Mouse (Mus musculus): Measurements from ENCODE around the gene Dlg3.

Gene Dlg3

DNA sequence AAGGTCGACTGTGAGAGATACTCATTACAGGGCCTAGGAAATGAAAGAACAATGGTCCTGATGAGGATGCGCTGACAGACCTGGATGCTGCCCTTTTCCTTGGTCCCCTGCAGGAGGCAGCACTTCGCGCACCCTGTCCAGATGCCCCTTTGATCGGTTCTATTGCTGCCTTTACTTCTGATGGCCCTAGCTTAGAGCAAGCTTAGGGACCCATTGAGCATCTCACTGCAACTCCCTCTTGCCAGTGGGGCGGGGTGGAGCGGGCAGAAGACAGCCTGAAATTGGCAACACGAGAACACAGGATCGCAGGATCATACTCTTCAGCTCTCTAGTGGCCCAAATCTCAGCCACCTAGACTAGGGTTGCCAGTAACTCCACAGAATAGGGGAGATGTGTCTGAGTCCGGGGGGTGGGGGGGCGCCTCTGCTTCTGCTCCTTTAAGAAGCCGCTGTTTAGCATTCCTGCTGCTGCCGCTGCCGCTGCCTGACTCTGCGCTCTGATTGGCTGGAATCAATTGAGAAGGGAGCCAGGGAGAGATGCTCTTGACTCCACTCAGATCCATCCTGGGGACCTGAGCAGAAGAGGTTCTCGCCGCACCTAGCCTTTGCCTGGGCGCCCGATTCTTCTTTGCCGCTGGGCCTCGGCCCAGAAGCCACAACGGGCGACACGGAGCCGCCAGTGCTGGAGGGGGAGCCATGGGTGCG is at the start of gene Dlg3:
Gene Dlg3 (plus strand): TSS at position 542 of the 704 bp plus-strand sequence.
- peak; percentile 79 for DNase-seq

DNA sequence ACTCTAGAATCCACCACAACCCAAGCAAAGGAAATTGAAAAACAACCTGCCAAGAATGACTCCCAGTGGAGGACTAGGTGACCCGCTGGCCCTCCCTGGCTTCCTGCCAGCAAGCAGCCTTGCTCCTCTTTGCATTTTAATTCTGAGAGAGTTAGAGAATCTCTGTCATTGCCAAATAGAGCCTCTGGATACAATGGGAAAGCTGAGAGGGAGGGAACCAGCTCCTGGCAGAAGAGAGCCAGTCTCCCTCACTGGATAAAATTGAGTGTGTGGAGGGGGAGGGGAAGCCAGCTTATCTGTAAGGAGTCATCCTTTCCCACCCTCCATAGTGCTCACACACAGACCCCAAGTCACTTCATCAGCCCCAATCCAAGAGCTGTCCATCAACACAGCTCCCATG is 38.6 kb upstream of the Dlg3 start:
- no peak for DNase-seq

DNA sequence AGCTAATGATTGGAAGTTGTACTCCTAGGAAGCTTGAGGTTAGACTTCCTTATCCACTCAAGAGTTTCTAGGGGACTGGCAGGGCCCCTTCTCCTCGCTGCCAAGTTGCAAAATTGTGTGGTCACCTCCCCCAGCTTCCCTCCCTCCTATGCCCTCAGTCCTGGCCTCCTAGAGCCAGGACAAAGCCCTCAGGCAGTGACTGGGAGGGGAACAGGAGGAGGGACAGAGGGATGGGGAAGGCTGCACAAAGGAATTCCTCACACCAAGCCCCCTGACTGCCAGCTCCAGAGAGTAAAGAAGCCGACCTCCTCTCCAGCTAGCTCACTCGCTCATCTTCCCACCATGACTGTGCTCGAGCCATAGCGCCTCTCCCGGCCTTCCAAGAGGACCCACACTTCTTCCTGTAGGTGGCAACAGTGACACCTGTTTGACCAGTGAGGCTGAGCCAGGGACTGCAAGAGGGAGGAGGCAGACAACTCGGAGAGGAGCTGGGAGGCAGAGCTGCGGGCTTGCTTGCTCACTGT is 37.8 kb upstream of the Dlg3 start, which contains the start of gene Gdpd2:
Gene Gdpd2 (plus strand): TSS at position 209 of the 524 bp plus-strand sequence.
- DNase-seq: peak; percentile 63

DNA sequence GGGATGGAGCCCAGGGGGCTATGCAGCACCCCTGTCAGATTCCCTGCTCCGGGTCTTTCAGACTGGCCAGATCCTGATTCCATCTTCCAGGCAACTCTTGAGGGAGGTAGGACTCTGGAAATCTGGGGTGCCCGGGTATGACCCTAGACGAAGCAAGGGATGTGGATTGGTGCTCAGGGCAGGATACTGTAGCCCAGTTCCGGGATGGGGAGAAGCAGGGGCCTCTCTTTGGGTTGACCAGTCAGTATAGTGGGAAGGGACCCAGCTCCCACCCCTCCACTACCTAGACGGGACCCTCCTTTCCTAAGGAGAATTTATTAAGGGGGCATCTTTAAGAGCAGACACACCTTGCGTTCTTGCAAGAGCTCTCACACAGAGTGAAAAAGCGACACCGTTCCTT is 37.3 kb upstream of the Dlg3 start:
- no peak for DNase-seq

DNA sequence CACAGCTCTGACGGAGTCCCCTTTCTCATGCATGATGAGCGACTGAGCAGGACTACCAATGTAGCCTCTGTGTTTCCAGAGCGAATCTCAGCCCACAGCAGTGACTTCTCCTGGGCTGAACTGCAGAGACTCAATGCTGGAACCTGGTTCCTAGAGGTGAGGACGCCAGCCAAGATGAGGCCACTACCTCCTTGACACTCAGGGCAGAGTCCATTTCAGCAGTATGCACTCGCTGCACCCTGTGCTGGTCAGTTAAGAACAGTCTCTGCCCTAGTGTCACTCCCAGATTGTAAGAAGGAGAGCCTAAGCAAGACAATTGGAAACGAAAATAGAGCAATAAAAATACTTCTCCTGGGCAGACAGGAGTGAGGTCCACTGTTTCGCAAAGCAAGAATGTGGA is 33.2 kb upstream of the Dlg3 start:
- no peak for DNase-seq

DNA sequence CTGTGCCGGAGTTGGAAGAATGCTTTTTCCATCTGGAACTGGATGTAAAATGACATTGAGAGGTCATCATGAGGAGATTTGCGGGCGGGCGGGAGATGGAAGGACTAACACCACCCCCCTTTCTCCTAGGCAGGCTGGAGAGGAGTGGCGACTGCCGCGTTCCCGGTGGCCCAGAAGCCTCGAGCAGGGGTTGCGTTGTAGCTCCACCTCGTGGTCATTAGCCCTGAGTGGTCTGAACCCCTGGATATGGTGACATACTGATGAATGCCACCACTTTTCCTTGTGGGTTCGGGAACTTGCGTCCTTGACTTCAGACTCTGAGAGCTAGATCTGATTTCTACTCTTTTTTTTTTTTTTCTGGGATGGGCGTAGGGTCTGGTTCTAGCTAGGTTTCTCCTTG is 28.6 kb upstream of the Dlg3 start:
- peak; percentile 67 for DNase-seq

DNA sequence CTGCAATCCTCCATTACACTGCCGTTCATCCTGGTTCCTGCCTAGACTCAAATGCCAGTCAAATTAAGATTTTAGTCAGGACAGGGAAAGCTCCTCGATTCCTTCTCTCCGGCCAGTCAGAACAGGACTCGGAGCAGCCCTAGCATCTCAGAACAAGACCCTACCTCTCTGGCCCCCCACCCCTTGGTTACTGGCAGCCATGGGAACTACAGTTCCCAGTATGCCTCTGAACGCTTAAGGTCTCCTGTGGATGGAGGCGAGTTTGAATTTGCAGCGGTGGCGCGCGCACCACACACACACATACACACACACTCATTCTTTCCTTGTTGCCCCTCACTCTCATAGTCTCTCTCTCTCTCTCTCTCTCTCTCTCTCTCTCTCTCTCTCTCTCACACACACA is 28.1 kb upstream of the Dlg3 start:
- DNase-seq: no peak

DNA sequence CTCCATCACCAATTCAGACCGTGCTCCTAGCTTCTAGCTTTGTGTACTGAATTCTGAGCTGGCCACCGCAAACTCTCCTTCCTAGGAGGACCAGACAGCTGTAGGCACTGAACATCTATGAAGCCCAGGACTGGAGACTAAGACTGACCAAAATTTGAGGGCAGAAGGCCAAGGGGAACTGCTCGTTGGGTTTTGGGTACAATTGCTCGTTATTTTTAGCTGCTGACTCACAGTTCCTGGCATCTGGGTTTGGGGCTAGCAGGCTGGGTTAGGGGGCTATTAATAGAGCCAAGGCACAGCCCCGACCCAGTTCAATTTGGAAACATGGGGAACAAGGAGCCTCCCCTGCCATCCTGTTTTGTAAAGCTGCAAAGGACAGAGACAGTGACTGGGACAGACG is 26.7 kb upstream of the Dlg3 start:
- no peak for DNase-seq

DNA sequence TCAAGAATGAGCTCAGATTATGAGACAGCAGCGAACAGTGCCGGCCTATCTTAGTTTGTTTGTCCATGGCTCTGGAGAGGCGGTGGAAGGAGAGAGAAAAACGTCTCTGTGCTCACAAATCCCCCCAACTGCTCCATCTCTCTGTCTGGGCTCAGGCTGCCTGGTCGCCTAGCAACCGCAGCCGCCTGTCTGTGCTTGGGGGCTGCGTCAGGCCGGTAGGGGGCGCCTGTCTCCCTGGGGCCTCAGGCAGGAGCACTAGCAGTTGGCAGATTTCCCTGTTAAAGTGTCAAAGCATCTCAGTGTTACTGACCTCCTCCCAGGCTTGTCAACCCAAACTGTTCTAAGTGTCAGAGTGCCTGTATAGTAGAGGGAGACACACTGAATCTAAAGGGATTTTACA is 25.6 kb upstream of the Dlg3 start:
- peak; percentile 64 for DNase-seq

DNA sequence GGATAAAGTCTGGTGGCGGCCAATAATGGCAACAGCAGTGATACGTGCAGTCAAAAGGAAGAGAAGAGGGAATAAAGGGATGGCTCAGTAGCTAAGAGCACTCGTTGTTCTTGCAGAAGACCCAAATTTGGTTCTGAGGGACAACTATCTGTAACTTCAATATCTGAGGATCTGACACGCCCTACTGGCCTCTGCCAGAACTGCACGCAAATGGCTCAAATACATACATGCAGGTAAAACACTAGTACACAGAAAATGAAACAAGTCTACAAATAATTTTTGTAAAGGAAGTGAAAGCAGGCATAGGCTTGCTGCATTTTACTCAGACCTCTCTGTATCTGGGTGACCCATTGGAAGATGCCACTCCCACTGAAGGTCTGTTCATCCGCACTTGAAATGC is 1.7 kb upstream of the Dlg3 start:
- DNase-seq: no peak

DNA sequence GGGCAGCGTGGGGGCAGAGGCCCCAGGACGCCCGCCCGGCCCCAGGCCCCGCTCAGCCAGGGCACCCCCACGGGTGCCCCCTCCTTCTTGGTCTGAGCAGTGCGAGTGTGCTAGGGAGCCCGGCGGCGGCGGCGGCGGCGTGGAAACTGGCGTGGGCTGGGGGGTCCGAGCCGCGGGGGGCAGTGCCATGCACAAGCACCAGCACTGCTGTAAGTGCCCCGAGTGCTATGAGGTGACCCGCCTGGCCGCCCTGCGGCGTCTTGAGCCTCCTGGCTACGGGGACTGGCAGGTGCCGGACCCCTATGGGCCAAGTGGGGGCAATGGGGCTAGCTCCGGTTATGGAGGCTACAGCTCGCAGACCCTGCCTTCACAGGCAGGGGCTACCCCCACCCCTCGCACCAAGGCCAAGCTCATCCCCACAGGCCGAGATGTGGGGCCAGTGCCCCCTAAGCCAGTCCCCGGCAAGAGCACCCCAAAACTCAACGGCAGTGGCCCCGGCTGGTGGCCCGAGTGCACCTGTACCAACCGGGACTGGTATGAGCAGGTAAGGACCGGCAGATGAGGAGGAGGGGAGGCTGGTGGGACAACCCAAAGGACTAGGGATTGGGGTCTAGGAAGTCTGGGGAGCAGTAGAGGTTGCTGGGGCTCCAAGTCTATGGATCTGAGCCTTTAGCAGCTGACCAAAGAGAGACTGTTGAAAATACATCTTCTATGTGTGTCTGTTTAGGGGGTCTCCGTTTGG is 534 bp downstream of the Dlg3 start:
- peak; percentile 47 for DNase-seq

DNA sequence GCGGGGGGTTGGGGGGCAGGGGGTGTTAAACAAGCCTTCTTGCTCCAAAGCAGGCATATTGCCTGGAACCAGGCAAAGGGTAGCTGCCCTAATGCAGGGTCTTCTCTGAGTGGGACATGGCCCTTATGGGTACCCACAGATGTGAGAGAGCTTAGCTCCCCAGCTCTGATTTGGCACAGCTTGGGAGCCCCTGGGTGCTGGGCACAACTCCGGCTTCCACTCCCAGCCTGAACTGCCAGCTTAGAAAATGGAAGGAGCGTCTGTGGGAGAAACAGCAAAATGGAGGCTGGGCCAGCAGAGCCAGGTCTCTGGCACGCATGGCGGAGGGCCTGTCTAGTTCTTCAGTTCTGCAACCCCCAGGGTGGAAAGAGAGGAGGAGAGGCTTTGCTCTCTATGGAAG is 1.8 kb downstream of the Dlg3 start:
- no peak for DNase-seq

DNA sequence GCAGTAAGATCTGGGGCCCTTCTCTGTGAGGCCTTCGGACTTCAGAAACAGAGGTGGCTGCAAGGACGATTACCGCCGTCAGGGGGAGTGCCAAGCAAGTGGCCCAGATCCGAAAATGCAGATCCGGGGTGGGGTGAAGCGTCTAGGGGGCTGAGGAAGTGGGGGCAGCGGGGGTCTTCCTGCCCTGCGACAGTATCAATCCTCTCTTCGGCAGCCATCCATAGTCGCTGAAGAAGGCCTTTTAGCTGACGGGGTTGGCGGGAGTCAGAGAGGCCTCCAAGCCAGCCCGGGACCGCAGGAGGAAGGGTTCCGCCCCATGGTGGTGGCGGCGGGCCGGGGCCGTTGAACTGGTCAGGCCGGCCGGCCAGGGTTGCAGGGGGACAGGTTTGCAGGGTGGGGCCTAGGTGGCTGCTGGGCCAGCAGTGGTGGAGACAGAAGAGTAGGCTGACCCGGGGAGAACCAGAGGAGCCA is 6.9 kb downstream of the Dlg3 start:
- DNase-seq: peak; percentile 39

DNA sequence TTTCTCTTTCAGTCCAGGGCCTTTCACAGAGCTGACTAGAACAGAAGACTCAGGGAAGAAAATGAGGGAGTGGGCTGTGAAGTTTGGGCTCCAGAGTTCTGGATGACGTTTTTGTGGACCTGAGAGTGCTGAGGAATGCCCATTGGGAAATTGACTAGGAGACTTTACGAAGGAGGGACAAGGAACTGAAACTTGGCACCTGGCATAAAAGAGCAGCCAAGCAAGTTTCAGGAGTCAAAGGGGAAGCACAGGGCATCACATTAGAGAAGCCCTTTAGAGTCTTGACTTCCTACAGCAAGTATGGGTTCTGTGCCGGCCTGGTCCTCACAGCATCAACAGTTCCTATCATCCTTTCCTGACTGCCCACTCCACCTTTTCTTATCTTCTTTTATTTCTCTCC is 7.9 kb downstream of the Dlg3 start:
- no peak for DNase-seq

DNA sequence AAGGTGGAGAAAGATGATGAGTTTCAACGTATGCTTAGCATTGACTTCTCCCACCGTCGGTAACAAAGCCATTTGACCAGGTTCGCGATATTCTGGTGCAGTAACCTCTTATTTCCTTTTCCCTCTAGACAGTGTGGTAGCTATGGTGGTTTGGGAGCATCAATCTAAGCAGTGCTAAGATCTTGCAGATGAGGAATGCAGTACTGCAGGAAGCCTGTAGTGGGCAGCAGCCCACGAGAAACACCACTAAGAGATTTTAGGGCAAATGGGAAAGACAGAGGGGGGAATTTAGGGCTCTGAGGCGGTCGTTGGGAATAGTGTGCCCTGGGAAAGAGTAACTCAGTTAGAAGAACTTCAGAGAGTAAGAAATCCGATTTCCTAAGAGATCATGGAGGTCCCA is 9.0 kb downstream of the Dlg3 start:
- DNase-seq: peak; percentile 75

DNA sequence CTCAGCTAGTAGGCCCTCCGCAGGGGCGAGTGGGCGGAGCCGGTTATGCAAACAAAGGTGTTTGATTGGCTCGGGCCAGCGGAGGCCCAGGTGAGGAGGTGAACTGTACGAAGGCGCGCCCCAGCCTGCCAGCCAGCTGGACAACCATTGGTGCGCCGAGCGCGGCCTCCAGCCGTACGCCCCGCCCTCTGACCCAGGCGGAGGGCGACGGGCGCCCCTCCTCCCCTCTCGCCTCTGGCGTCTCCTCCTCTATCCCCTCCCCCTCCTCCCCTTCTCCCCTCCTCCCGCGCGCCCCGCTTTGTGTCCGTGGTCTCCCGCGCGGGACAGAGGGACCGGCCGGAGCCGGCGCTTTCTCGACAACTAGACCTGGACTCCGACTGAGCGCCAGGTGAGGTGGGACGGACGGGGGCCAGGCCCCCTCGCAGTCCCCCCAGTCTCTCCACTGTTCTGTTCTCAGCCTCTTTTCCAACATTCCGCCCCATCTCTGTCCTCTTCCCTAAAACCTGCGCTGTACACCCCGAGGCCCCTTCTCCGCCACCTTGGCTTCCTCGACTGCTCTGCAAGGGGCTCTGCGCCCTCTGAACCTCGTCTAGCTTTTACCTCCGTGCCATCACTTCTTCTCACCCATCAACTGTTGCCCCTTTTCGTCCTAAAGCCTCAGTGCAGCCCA is 9.6 kb downstream of the Dlg3 start:
- peak; percentile 79 for DNase-seq

DNA sequence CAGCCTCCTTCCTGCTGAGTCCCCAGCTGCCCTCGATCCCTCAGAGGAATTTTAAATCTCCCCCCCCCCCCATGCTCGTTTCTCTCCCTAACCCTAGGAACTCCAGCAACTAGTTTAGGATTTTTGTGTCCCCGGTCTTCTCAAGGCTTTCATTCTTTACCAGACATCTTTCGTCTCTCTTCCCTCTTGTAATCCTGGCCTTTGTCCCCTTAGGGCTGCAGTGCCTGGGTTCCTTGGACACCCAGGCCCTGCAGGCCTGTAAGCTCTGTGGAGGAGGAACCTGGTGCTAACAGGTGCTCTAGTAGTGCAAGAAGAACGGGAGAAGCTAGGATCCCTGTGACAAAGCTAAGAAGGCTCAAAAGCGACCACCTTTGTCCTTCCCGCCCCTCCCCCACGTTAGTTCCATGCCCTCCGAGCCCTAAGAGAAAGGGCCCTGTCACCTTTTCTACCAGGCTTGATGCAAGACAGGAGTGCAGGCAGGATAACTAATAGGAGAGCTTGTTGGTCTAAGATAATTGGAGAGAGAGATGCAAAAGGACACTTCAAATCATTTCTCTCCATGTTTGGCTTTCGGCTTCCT is 10.2 kb downstream of the Dlg3 start:
- DNase-seq: no peak

DNA sequence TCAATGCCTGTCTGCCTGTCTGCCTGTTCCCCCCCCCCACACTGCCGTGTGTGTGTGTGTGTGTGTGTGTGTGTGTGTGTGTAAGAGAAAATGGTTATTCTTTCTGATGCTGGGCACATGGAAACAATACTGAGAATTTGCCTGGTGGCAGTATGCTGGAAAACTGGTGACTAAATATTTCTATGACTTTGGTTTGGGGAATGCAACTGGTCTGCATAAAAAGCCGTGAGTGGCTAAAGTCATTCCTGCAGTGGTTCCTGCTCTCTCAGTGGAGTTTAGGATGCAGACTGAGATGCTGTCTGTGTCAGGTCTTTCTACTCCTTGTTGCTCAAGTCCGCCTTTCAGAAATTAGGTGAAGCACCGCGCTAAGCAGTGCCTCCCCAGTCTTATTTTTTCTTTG is 10.9 kb downstream of the Dlg3 start:
- DNase-seq: no peak

DNA sequence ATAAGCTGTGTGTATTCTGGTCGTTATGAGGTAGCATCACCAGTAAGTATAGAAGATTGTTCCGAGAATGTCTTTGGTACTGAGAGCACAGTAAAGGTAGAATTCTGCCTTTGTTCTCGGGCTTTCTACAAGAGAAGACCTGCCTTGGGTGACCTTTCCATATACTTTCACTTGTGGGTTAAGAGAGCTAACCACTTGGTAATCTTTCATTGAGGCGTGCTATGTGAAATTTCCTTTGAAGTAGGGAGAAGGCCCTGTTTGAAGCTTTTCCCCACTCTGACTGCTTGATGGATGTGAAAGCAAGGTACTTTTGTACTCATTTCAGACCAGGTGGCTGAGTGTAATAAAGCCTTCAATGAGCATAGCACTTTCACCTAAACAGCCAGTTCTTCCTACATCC is 21.8 kb downstream of the Dlg3 start:
- no peak for DNase-seq

DNA sequence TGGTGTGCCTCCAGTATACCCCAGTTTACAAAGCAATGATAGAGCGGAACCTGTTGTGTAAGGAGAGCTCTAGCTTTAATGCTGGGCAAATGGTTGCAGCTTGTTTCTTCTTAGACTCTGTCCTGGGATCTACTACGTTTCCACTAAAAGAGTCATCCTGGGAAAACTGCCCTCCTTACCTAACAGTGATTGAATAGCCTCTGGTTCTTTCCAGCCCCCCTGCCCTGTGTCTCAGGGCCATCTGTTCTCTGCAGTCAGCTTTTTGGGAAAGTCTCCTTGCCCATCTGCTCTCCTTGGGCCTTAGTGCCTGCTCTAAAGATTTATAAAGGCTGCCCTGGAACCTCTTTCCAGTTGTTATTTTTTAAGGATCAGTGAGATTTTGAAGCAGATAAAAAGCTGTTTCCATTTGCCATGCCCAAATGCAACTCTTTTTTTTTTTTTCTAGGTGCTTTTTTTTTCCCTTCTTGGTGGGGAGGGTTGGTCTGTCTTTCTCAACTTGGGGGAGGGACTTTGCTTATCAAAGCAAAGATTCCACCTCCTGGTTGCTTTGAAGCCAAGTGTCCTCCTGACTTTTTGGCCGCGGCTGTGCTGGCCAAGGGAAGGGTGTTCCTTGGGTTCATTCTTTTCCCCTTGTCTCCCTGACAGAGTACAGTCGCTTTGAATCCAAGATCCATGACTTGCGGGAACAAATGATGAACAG is 28.7 kb downstream of the Dlg3 start:
- peak; percentile 75 for DNase-seq

DNA sequence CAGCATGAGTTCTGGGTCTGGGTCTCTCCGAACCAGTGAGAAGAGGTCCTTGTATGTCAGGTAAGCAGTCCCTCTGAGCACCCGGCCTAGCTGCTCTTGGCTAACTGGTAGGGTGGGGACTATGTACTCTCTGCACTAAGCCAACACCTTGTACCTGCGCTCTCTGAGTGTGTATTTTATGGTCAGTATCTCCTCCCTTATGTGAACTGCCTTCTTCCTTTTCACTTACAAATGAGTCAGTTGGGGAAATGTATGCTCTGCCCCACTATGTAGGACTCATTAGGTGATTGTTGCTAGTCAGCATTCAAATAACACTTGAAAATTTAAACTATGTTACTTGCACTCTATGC is 29.2 kb downstream of the Dlg3 start:
- DNase-seq: no peak

DNA sequence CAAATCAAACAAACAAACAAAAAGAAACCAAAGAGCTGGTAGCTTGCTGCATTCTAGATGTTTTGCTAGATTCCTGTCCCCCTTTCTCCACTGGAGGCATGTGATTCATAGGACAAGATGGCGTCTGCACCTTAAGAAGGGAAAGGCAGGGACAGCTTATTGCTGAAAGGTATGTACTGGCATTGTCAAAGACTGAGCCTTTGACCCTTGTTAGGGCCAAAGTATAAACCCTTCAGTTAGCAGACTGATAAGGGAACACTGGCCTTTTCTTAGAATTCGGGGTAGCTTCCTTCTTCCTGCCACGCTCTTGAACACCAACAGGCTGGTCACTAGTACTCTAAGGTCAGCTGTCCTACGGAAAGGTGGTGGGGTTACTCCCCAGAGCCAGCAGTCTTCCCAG is 29.8 kb downstream of the Dlg3 start:
- no peak for DNase-seq

Data from cerebellum, adult 9-10 months (tissue).